Comparison of ENCODE assay signal across 22 mouse cellular contexts in genomic region chr12:71412331-71412730, GRCm38 (mm10).
"Had no signal": no experiment of that assay in that cellular context is flagged by ENCODE, and none has a peak within 500 bp of the region (broad histone marks: within the 10 kb centered on the region; RNA-seq: fewer than 3 reads in every experiment).

No protein-coding gene starts in this region.

- H3K9ac ChIP-seq: heart, embryonic 12.5 days; hindbrain, embryonic 13.5 days; hindbrain, embryonic 15.5 days; kidney, embryonic 15.5 days; limb, embryonic 12.5 days; liver, embryonic 13.5 days had no signal

- H3K4me3 ChIP-seq: heart, embryonic 10.5 days; heart, embryonic 12.5 days; hindbrain, embryonic 13.5 days; hindbrain, embryonic 15.5 days; kidney, embryonic 15.5 days; limb, embryonic 12.5 days; liver, embryonic 13.5 days had no signal

- H3K36me3 ChIP-seq: heart, embryonic 10.5 days; heart, embryonic 12.5 days; hindbrain, embryonic 13.5 days; hindbrain, embryonic 15.5 days; kidney, embryonic 15.5 days; limb, embryonic 12.5 days; liver, embryonic 13.5 days had no signal

- H3K27me3 ChIP-seq: heart, embryonic 12.5 days; hindbrain, embryonic 15.5 days; kidney, embryonic 15.5 days; limb, embryonic 12.5 days; liver, embryonic 13.5 days had no signal

- DNase-seq: gastrocnemius, postnatal 14 days; gastrocnemius, postnatal 36 days; heart, adult 18-20 months; heart, postnatal 14 days; heart, postnatal 36 days; kidney, adult 11 months; kidney, adult 2 months; kidney, adult 9 months; kidney, postnatal 14 days; kidney, postnatal 36 days; layer of hippocampus, adult 9-11 months; layer of hippocampus, postnatal 36 days; left cerebral cortex, postnatal 4 days; liver, embryonic 13.5 days had no signal

- H3K9me3 ChIP-seq: heart, embryonic 10.5 days; heart, embryonic 12.5 days; hindbrain, embryonic 13.5 days; hindbrain, embryonic 15.5 days; kidney, embryonic 15.5 days; limb, embryonic 12.5 days; liver, embryonic 13.5 days had no signal

- H3K4me1 ChIP-seq: heart, embryonic 10.5 days; heart, embryonic 12.5 days; hindbrain, embryonic 15.5 days; kidney, embryonic 15.5 days; liver, embryonic 13.5 days had no signal

- H3K27ac ChIP-seq: heart, embryonic 10.5 days; hindbrain, embryonic 13.5 days; hindbrain, embryonic 15.5 days; hindbrain, postnatal 0 days; kidney, embryonic 15.5 days; kidney, postnatal 0 days; limb, embryonic 12.5 days; liver, embryonic 13.5 days had no signal
